Mouse (Mus musculus) liver, adult 2 months (tissue): ENCODE data around the gene Yy1.

Experiments used
- CTCF ChIP-seq: fragments of 200-500 bp; IDR thresholded peaks from 2 replicates; pipeline ENCODE4 v1.5.1; 2011; ENCODE audit warnings: low read depth, low read length, control low read depth
- POLR2A ChIP-seq: fragments of 200-500 bp; IDR thresholded peaks from 2 replicates; pipeline ENCODE4 v1.6.1; 2011; ENCODE audit warnings: low read length, control low read depth; ENCODE audit not compliant: insufficient read depth; ENCODE audit errors: extremely low read depth

DNA sequence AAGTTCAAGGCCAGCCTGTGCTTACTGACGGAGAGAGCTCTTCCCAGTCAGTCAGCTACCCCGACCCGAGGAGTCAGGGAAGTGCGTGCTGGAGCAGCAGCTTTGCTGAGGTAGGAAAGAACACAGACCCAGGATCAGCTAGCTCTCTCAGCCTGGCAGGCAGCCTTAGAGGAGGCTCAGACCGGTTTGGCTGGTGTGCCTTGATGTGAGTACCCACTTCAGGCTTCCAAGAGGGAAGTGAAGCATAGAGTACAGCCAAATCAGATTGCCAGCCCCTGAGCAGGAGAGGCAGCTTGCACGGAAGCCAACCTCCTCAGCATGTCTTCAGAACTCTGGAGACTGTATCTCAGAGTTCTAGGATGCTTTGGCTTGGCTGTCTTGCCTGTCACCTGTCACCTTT, 48.4 kb downstream of the Yy1 start:
- TF ChIP-seq CTCF (no peak), POLR2A (no peak)
